Mouse (Mus musculus) intestine, embryonic 15.5 days (tissue): ENCODE measurements around the gene Gm49380. TPM values are rescaled to one million over a fixed set of nuclear protein-coding genes. Genes with fewer than 3 reads are reported as not detected.
"Not testable (repeated sequence)": the region's sequence is repeated elsewhere in the genome, so short reads cannot be mapped to it uniquely, and the experiment has no call there.

Experiments
- ATAC-seq: fragments of 200-750 bp; cut with Nextera tagmentation; 2 replicates; pipeline ENCODE4 v1.8.0; 2017; ENCODE audit warnings: moderate TSS enrichment, moderate library complexity
- H3K27ac ChIP-seq: fragments of 300-500 bp; sonication (generic); 2 replicates; pipeline ENCODE4 v1.5.1; 2015; ENCODE audit warnings: mild to moderate bottlenecking, inconsistent platforms
- H3K27me3 ChIP-seq: fragments of 300-500 bp; sonication (generic); replicated peaks from 2 replicates; pipeline ENCODE4 v1.6.1; 2015; ENCODE audit warnings: inconsistent platforms
- H3K36me3 ChIP-seq: fragments of 300-500 bp; sonication (generic); 2 replicates; pipeline ENCODE4 v1.6.1; 2015; ENCODE audit warnings: inconsistent platforms
- H3K4me1 ChIP-seq: fragments of 300-500 bp; sonication (generic); replicated peaks from 2 replicates; pipeline ENCODE4 v1.6.1; 2015; ENCODE audit warnings: inconsistent platforms
- H3K4me2 ChIP-seq: fragments of 300-500 bp; sonication (generic); replicated peaks from 2 replicates; pipeline ENCODE4 v1.6.1; 2015; ENCODE audit warnings: mild to moderate bottlenecking, inconsistent platforms
- H3K4me3 ChIP-seq: fragments of 300-500 bp; sonication (generic); replicated peaks from 2 replicates; pipeline ENCODE4 v1.5.1; 2015; ENCODE audit warnings: inconsistent platforms
- H3K9ac ChIP-seq: fragments of 300-500 bp; sonication (generic); 2 replicates; pipeline ENCODE4 v1.6.1; 2015; ENCODE audit warnings: inconsistent platforms
- H3K9me3 ChIP-seq: fragments of 300-500 bp; sonication (generic); 2 replicates; pipeline ENCODE4 v1.6.1; 2016; ENCODE audit warnings: inconsistent platforms
- WGBS: fragments of 180-500 bp; shearing (Covaris S2); methylation state at CpG from one replicate; pipeline ENCODE4 v1.1.7; 2015; 5-methylcytosine and 5-hydroxymethylcytosine counted together
- polyA plus RNA-seq: library from polyadenylated mRNA; unstranded; fragments of >200 nt; fragmentation: Nextera tagmentation; extraction: Ambion mirVana; gene quantifications from 2 replicates; pipeline ENCODE4 v1.2.1, GENCODE M21; 2015

Gene Gm49380
- polyA plus RNA-seq, 1 experiment from 2014 or later, result 0.10 TPM

GRCm38 (mm10) chr9:44119011-44119410, 5.7 kb upstream of the Gm49380 start:
- H3K4me1 ChIP-seq, result no peaks in the 10 kb centered on the region
- no peak overlapping the region for H3K27ac ChIP-seq
- no peak overlapping the region for H3K9ac ChIP-seq
- H3K4me2 ChIP-seq, result no peak overlapping the region
- ATAC-seq, result no peak
- no peaks in the 10 kb centered on the region for H3K9me3 ChIP-seq
- no peaks in the 10 kb centered on the region for H3K27me3 ChIP-seq
- no peak overlapping the region for H3K4me3 ChIP-seq
- WGBS, result 55% methylated on average over 5 of the region's 5 CpGs
- no peaks in the 10 kb centered on the region for H3K36me3 ChIP-seq

DNA sequence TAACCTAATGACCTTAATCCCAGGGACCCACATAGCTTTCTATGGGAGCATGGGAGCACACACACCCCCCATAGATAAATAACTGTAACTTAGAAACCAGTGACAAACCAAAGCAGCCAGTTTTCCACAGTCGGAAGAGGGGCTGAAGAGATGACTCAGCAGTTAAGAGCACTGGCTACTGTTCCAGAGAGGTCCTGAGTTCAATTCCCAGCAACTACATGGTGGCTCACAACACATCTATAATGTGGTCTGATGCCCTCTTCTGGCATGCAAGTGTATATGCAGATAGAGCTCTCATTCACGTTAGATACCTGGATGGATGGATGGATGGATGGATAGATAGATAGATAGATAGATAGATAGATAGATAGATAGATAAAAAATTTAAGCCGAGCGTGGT, 2.9 kb upstream of the Gm49380 start:
- 91% methylated on average over 4 of the region's 4 CpGs for WGBS
- ATAC-seq, result no peak

GRCm38 (mm10) chr9:44115599-44115998, 2.3 kb upstream of the Gm49380 start:
- Histone ChIP-seq H3K36me3 (no peaks in the 10 kb centered on the region), H3K27me3 (no peaks in the 10 kb centered on the region), H3K27ac (no peak overlapping the region), H3K9ac (no peak overlapping the region), H3K9me3 (no peaks in the 10 kb centered on the region), H3K4me3 (no peak overlapping the region), H3K4me2 (no peak overlapping the region), H3K4me1 (peaks cover 5% of the 10 kb centered on the region; the same call in 1 of the 2 replicates)
- ATAC-seq, result no peak
- WGBS, result 84% methylated on average over 9 of the region's 9 CpGs

More for the DNA sequence above, 2.9 kb upstream of the Gm49380 start:
- Histone ChIP-seq H3K9ac (no peak overlapping the region), H3K9me3 (no peaks in the 10 kb centered on the region), H3K4me2 (no peak overlapping the region), H3K27ac (no peak overlapping the region), H3K4me1 (peaks cover 5% of the 10 kb centered on the region; the same call in 1 of the 2 replicates), H3K36me3 (no peaks in the 10 kb centered on the region), H3K4me3 (no peak overlapping the region), H3K27me3 (no peaks in the 10 kb centered on the region)

GRCm38 (mm10) chr9:44114453-44114852, 1.2 kb upstream of the Gm49380 start:
- ATAC-seq, result no peak
- H3K27me3 ChIP-seq, result no peaks in the 10 kb centered on the region
- no peak overlapping the region for H3K9ac ChIP-seq
- H3K27ac ChIP-seq, result no peak overlapping the region
- no peak overlapping the region for H3K4me2 ChIP-seq
- 65% methylated on average over 2 of the region's 2 CpGs for WGBS
- H3K9me3 ChIP-seq, result no peaks in the 10 kb centered on the region
- H3K36me3 ChIP-seq, result no peaks in the 10 kb centered on the region
- peaks cover 16% of the 10 kb centered on the region for H3K4me1 ChIP-seq
- H3K4me3 ChIP-seq, result no peak overlapping the region

- H3K9ac ChIP-seq, H3K9me3 ChIP-seq, H3K27me3 ChIP-seq, H3K36me3 ChIP-seq, ATAC-seq, H3K27ac ChIP-seq: not testable (repeated sequence)
- 57% methylated on average over 9 of the region's 12 CpGs for WGBS
- H3K4me2 ChIP-seq, result peak overlapping the region; percentile 61
- H3K4me3 ChIP-seq, result peak overlapping the region; percentile 19
- H3K4me1 ChIP-seq, result peaks cover 42% of the 10 kb centered on the region
These were observed 1.4 kb downstream of the Gm49380 start for GRCm38 (mm10) chr9:44111909-44112308.

GRCm38 (mm10) chr9:44109360-44110095, 3.8 kb downstream of the Gm49380 start:
- no peak for ATAC-seq
- H3K27ac ChIP-seq, result 0 out of 2 replicates have a peak overlapping the region, but pooled peaks have one; percentile 40
- peak overlapping the region; percentile 19 for H3K4me3 ChIP-seq
- H3K36me3 ChIP-seq, result peaks cover 4% of the 10 kb centered on the region; the same call in 1 of the 2 replicates
- H3K27me3 ChIP-seq, result no peaks in the 10 kb centered on the region
- H3K4me2 ChIP-seq, result peak overlapping the region; percentile 51
- peaks cover 46% of the 10 kb centered on the region for H3K4me1 ChIP-seq
- no peaks in the 10 kb centered on the region for H3K9me3 ChIP-seq
- 21% methylated on average over 9 of the region's 9 CpGs for WGBS
- peak overlapping the region; percentile 34 for H3K9ac ChIP-seq

GRCm38 (mm10) chr9:44108269-44109055, 4.8 kb downstream of the Gm49380 start:
- Histone ChIP-seq H3K27me3 (no peaks in the 10 kb centered on the region), H3K36me3 (peaks cover 4% of the 10 kb centered on the region; the same call in 1 of the 2 replicates), H3K27ac (0 out of 2 replicates have a peak overlapping the region, but pooled peaks have one; percentile 75), H3K4me1 (peaks cover 48% of the 10 kb centered on the region), H3K4me3 (0 out of 2 replicates have a peak overlapping the region, but pooled peaks have one; percentile 3), H3K9me3 (no peaks in the 10 kb centered on the region), H3K4me2 (peak overlapping the region; percentile 51), H3K9ac (peak overlapping the region; percentile 33)
- WGBS, result 85% methylated on average over 31 of the region's 31 CpGs
- no peak for ATAC-seq

- WGBS, result 45% methylated on average over 25 of the region's 25 CpGs
- H3K4me2 ChIP-seq, result peak overlapping the region; percentile 42
- peak overlapping the region; percentile 15; the same call in 1 of the 2 replicates for H3K4me3 ChIP-seq
- no peaks in the 10 kb centered on the region for H3K27me3 ChIP-seq
- peaks cover 48% of the 10 kb centered on the region for H3K4me1 ChIP-seq
- peak overlapping the region; percentile 75 for H3K27ac ChIP-seq
- peaks cover 4% of the 10 kb centered on the region; the same call in 1 of the 2 replicates for H3K36me3 ChIP-seq
- ATAC-seq, result no peak
- H3K9ac ChIP-seq, result peak overlapping the region; percentile 33; the same call in 1 of the 2 replicates
- no peaks in the 10 kb centered on the region for H3K9me3 ChIP-seq
These were observed 5.6 kb downstream of the Gm49380 start for GRCm38 (mm10) chr9:44107557-44108179.

- Histone ChIP-seq H3K4me3 (peak within 1 kb of the TSS; percentile 15; the same call in 1 of the 2 replicates), H3K9ac (peak within 1 kb of the TSS; percentile 33; the same call in 1 of the 2 replicates), H3K27me3 (no peaks in the 10 kb centered on the region), H3K4me1 (peaks cover 48% of the 10 kb centered on the region), H3K27ac (peak within 1 kb of the TSS; percentile 75), H3K9me3 (no peaks in the 10 kb centered on the region), H3K36me3 (peaks cover 4% of the 10 kb centered on the region; the same call in 1 of the 2 replicates), H3K4me2 (peak within 1 kb of the TSS; percentile 42)
- 31% methylated on average over 8 of the region's 8 CpGs for WGBS
- ATAC-seq, result peak; percentile 70
These were observed 6.2 kb downstream of the Gm49380 start, which contains the start of gene C1qtnf5 for GRCm38 (mm10) chr9:44107110-44107509. TSS of gene C1qtnf5 (plus strand) at chr9:44107245.

DNA sequence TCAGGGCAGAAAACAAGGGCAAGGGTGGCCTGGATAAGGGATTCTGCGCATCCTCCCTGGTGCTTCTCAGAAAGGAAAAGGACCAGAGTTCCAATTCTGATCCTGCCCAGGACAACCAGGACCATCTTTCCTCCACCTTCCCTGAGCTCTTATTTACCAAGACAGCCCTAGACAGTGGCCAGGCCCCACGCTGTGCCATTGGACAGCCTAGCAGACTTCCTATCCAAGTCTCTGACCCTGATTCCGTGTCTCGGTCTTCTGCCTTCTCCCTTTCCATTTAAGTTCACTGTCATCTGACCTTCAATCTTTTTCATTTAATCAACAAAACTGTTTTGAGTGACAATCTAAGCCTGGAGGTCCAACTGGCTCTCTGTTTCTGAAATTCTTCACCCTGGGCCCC, 6.7 kb downstream of the Gm49380 start:
- peak overlapping the region; percentile 75 for H3K27ac ChIP-seq
- H3K4me1 ChIP-seq, result peaks cover 44% of the 10 kb centered on the region
- ATAC-seq, result no peak
- peak overlapping the region; percentile 42 for H3K4me2 ChIP-seq
- 77% methylated on average over 4 of the region's 4 CpGs for WGBS
- no peaks in the 10 kb centered on the region for H3K9me3 ChIP-seq
- H3K9ac ChIP-seq, result no peak overlapping the region
- no peak overlapping the region for H3K4me3 ChIP-seq
- H3K27me3 ChIP-seq, result no peaks in the 10 kb centered on the region
- peaks cover 4% of the 10 kb centered on the region; the same call in 1 of the 2 replicates for H3K36me3 ChIP-seq

GRCm38 (mm10) chr9:44106182-44106581, 7.1 kb downstream of the Gm49380 start:
- no peak overlapping the region for H3K4me3 ChIP-seq
- H3K9ac ChIP-seq, result no peak overlapping the region
- peak overlapping the region; percentile 75; the same call in 1 of the 2 replicates for H3K27ac ChIP-seq
- H3K36me3 ChIP-seq, result peaks cover 4% of the 10 kb centered on the region; the same call in 1 of the 2 replicates
- no peaks in the 10 kb centered on the region for H3K27me3 ChIP-seq
- H3K4me1 ChIP-seq, result peaks cover 43% of the 10 kb centered on the region
- no peaks in the 10 kb centered on the region for H3K9me3 ChIP-seq
- no peak for ATAC-seq
- H3K4me2 ChIP-seq, result 0 out of 2 replicates have a peak overlapping the region, but pooled peaks have one; percentile 42
- 90% methylated on average over 7 of the region's 7 CpGs for WGBS
